Mouse (Mus musculus) limb, embryonic 13.5 days (tissue): Measurements from ENCODE around the gene Tnnt3. TPM values are rescaled to one million over a fixed set of nuclear protein-coding genes. Genes with fewer than 3 reads are reported as not detected.

Source experiments
- ATAC-seq: fragments of 200-750 bp; cut with Nextera tagmentation; 2 replicates; pipeline ENCODE4 v1.8.0; 2017; ENCODE audit warnings: low read depth, moderate number of reproducible peaks, moderate TSS enrichment; ENCODE audit not compliant: low FRiP score
- H3K27ac ChIP-seq: fragments of 300-500 bp; sonication (generic); 2 replicates; pipeline ENCODE4 v1.5.1; 2015; ENCODE audit warnings: inconsistent platforms, mild to moderate bottlenecking, moderate library complexity
- H3K27me3 ChIP-seq: fragments of 300-500 bp; sonication (generic); 2 replicates; pipeline ENCODE4 v1.6.1; 2015; ENCODE audit warnings: mild to moderate bottlenecking, inconsistent platforms
- H3K36me3 ChIP-seq: fragments of 300-500 bp; sonication (generic); 2 replicates; pipeline ENCODE4 v1.6.1; 2015; ENCODE audit warnings: inconsistent platforms, mild to moderate bottlenecking, moderate library complexity
- H3K4me1 ChIP-seq: fragments of 300-500 bp; sonication (generic); 2 replicates; pipeline ENCODE4 v1.6.1; 2015; ENCODE audit warnings: inconsistent platforms
- H3K4me2 ChIP-seq: fragments of 300-500 bp; sonication (generic); replicated peaks from 2 replicates; pipeline ENCODE4 v1.6.1; 2015; ENCODE audit warnings: inconsistent platforms, mild to moderate bottlenecking, moderate library complexity
- H3K4me3 ChIP-seq: fragments of 300-500 bp; sonication (generic); 2 replicates; pipeline ENCODE4 v1.5.1; 2015; ENCODE audit warnings: moderate library complexity, mild to moderate bottlenecking, inconsistent platforms
- H3K9ac ChIP-seq: fragments of 300-500 bp; sonication (generic); 2 replicates; pipeline ENCODE4 v1.6.1; 2015; ENCODE audit warnings: mild to moderate bottlenecking, inconsistent platforms
- H3K9me3 ChIP-seq: fragments of 300-500 bp; sonication (generic); 2 replicates; pipeline ENCODE4 v1.6.1; 2016; ENCODE audit warnings: inconsistent platforms
- WGBS: fragments of 180-500 bp; shearing (Covaris S2); methylation state at CpG from one replicate; pipeline ENCODE4 v1.1.7; 2015; 5-methylcytosine and 5-hydroxymethylcytosine counted together
- polyA plus RNA-seq: library from polyadenylated mRNA; unstranded; fragments of >200 nt; fragmentation: Nextera tagmentation; extraction: Ambion mirVana; gene quantifications from 2 replicates; pipeline ENCODE4 v1.2.1, GENCODE M21; 2015

The Tnnt3 gene
- polyA plus RNA-seq, 1 experiment from 2014 or later, result 60.9 TPM

DNA sequence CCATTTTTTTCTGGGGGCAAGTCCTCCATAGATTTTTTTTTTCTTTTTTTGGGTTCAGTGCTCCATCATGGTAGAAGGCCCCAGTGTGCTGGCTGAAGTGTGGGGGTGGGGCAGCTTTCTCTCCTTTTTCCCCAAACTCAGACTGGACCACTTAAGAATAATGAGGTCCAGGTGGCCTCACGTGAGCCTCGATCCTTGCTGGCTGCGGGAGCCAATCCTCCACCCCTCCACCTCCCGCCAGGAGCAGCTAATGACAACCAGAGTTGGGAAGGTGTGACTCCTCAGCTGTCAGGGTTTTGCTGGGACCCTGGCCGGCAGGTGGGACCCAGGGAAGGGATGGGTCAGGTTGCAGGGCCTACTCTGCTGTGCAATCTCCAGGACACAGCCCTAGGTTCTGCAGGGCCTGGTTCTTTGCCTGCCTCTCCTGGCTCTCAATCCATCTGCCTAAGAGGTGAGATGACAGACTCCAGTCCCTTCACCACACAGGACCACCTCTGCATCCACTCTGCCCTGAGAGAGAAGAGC is 61.1 kb downstream of the Tnnt3 start:
- peak; percentile 57; the same call in 1 of the 2 replicates for ATAC-seq
- H3K9me3 ChIP-seq, result no peaks in the 10 kb centered on the region
- peaks cover 86% of the 10 kb centered on the region for H3K4me1 ChIP-seq
- no peaks in the 10 kb centered on the region for H3K36me3 ChIP-seq
- WGBS, result 11% methylated on average over 5 of the region's 5 CpGs
- no peak overlapping the region for H3K4me2 ChIP-seq
- no peak overlapping the region for H3K9ac ChIP-seq
- H3K27me3 ChIP-seq, result no peaks in the 10 kb centered on the region
- H3K4me3 ChIP-seq, result no peak overlapping the region
- peak overlapping the region; percentile 85 for H3K27ac ChIP-seq

DNA sequence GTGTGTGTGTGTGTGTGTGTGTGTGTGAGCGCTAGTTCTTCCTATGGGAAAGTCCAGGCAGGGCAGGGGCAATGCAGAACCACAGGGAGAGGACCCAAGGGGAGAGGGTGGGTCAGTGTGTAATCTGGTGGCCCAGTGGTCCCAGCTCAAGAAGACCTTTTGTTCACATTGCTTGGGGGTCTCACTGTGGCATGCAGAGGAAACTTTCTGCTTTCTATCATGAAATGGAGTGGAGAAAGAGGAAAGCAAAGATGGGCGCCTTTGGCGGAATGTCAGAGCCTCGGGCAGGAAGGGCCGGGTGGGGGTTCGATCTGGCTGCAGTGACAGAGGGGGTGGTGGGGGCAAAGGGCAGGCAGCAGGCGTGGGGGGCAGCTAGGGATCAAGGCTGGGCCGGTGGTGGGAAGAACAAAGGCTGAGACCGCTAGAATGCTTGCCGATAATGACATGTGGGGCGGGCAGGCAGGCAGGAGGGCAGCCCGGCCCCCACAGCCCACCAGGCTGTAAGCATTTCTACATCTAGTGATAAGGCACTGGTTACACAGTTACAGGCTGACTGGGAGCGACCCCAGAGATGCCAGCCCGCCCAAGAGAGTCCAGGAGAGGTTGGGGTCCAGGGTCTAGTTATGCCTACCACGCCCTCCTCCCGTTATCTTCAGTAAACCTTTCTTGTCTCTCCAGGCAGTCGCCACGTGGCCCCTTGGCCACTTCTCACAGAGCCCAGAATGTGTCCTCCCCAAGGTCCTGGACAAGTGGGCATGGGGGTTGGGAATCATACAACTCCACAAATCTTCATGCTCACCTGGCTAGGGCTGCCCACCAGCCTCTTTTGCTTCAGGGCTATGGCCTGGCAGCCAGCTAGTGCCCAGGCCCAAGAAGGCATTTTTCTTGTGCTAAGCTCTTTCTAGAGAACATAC is 62.6 kb downstream of the Tnnt3 start:
- 24% methylated on average over 18 of the region's 18 CpGs for WGBS
- peaks cover 86% of the 10 kb centered on the region for H3K4me1 ChIP-seq
- no peaks in the 10 kb centered on the region for H3K36me3 ChIP-seq
- ATAC-seq, result no peak
- H3K4me2 ChIP-seq, result no peak overlapping the region; the same call in 1 of the 2 replicates
- no peak overlapping the region for H3K4me3 ChIP-seq
- H3K9me3 ChIP-seq, result no peaks in the 10 kb centered on the region
- no peak overlapping the region for H3K9ac ChIP-seq
- peak overlapping the region; percentile 85 for H3K27ac ChIP-seq
- H3K27me3 ChIP-seq, result no peaks in the 10 kb centered on the region

DNA sequence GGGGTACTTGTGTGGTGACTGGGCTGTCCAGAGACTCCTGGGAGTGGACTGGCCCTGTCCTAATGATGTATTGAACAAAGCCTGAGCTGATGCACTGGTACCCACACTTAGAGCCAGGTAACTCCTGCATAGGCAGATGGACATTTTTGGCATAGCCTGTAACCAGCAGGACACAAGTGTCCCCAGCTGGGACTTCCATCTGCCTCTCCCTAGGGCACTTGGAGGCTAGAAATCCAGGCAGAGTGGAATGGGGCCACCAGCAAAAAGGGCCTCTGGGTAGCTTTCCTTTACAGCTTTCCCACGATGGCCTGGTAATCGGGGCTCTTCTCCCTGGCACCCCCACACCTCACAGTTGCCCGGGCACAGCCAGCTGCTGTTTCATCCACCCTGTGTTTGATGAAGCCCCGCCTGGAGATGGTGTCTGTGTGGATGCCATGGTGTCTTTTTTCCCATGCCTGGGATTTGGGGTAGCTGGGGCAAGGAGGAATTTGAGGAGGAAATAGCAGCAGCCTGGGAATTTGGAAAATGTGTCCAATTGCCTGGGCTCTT is 63.3 kb downstream of the Tnnt3 start:
- 36% methylated on average over 4 of the region's 4 CpGs for WGBS
- Histone ChIP-seq H3K9ac (no peak overlapping the region), H3K27me3 (no peaks in the 10 kb centered on the region), H3K36me3 (no peaks in the 10 kb centered on the region), H3K9me3 (no peaks in the 10 kb centered on the region), H3K4me2 (peak overlapping the region; percentile 4; the same call in 1 of the 2 replicates), H3K4me1 (peaks cover 85% of the 10 kb centered on the region), H3K27ac (peak overlapping the region; percentile 85), H3K4me3 (no peak overlapping the region)
- peak; percentile 16; the same call in 1 of the 2 replicates for ATAC-seq

DNA sequence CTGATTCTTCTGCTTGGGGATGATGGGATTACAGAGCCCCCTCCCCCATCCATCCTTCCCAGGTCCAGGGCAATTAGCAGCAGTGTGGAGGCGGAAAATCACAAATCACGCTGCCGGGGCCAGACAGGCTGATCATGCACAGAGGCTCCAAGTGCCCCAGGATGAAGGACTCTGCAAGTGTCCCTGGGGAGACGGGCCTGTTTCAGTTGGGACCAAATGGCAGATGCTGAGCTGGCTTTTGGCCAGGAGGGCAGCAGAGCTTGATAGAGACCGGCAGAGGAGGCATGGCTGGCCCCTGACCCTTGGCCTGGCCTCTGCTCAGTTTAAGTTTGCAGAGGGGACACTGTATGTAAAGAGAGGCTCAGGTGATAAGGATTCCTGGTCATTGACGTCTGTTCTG is 64.5 kb downstream of the Tnnt3 start:
- Histone ChIP-seq H3K9me3 (no peaks in the 10 kb centered on the region), H3K36me3 (no peaks in the 10 kb centered on the region), H3K9ac (no peak overlapping the region), H3K4me1 (peaks cover 77% of the 10 kb centered on the region), H3K4me2 (no peak overlapping the region), H3K27me3 (no peaks in the 10 kb centered on the region), H3K4me3 (no peak overlapping the region), H3K27ac (peak overlapping the region; percentile 85; the same call in 1 of the 2 replicates)
- no peak for ATAC-seq
- WGBS, result 23% methylated on average over 6 of the region's 6 CpGs

DNA sequence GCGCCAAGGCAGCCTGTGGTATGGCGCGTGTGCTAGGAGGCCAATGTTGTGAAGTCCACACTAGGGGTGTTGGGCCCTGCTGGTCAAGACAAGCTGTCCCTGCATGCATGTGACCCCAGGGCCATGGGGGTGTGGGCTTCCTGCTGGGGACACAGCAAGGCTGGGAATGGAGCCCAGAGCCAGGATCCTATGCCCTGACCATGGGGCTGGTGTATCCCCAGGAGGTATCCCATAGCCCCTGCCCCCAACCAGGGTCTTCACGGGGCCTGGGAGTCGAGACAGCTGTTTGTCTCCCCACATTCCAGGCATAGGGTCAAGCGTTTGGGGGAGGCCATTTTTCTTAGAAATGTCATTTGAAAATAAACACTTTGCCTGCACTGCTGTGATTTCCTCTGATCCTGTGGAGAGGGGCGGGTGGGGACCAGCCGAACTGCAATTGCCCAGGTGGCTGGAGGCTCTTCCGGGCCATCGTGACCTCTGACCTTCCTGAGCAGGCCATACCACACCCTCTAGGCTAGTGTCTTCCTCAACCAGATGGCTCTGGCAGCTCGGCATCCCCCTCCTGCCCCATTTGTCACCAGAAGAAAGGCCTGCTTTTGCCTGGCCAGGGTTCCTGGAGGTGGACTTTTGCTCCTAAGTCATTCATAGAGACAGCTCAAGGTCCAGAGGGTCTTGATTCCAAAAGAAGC is 66.5 kb downstream of the Tnnt3 start:
- WGBS, result 26% methylated on average over 11 of the region's 11 CpGs
- H3K9ac ChIP-seq, result no peak overlapping the region
- no peak overlapping the region for H3K4me3 ChIP-seq
- no peaks in the 10 kb centered on the region for H3K27me3 ChIP-seq
- peaks cover 80% of the 10 kb centered on the region for H3K4me1 ChIP-seq
- H3K36me3 ChIP-seq, result no peaks in the 10 kb centered on the region
- no peak overlapping the region for H3K4me2 ChIP-seq
- ATAC-seq, result no peak
- no peaks in the 10 kb centered on the region for H3K9me3 ChIP-seq
- peak overlapping the region; percentile 35; the same call in 1 of the 2 replicates for H3K27ac ChIP-seq

Other genes with a start within 250 kb of the Tnnt3 start
- gene Gm2431, start 240.5 kb upstream of the Tnnt3 start, polyA plus RNA-seq, result not detected in 2 replicates
- gene Gm4559, start 224.5 kb upstream of the Tnnt3 start, polyA plus RNA-seq, result not detected in 2 replicates
- gene Krtap5-1, start 201.7 kb upstream of the Tnnt3 start, polyA plus RNA-seq, result not detected in 2 replicates
- not detected in 2 replicates for gene Krtap5-4, start 195.3 kb upstream of the Tnnt3 start, polyA plus RNA-seq
- gene Ifitm10, start 125.1 kb upstream of the Tnnt3 start, polyA plus RNA-seq, result 1.1 and 1.5 TPM in 2 replicates
- not detected in 2 replicates for gene Gm49369, start 116.2 kb upstream of the Tnnt3 start, polyA plus RNA-seq
- gene Ctsd, start 110.8 kb upstream of the Tnnt3 start, polyA plus RNA-seq, result 228 and 241 TPM in 2 replicates
- 1.2 and 1.4 TPM in 2 replicates for gene Syt8, start 64.0 kb upstream of the Tnnt3 start, polyA plus RNA-seq
- gene Tnni2, start 57.0 kb upstream of the Tnnt3 start, polyA plus RNA-seq, result 45.2 and 47.5 TPM in 2 replicates
- 46.3 and 49.8 TPM in 2 replicates for gene Lsp1, start 38.0 kb upstream of the Tnnt3 start, polyA plus RNA-seq
- gene Mrpl23, start 33.9 kb downstream of the Tnnt3 start, polyA plus RNA-seq, result 27.3 and 35.1 TPM in 2 replicates
- 1,260 and 1,271 TPM in 2 replicates for gene Igf2, start 168.0 kb downstream of the Tnnt3 start, polyA plus RNA-seq
- gene Gm49394, start 171.1 kb downstream of the Tnnt3 start, polyA plus RNA-seq, result 0.23 TPM in 1 of 2 replicates, not detected in the other
- gene Ins2, start 244.5 kb downstream of the Tnnt3 start, polyA plus RNA-seq, result not detected in 2 replicates